Mouse (Mus musculus) MN1 (cell line): ENCODE results near the gene Gnai2.

ENCODE experiments used
- DNase-seq: peaks from one replicate; pipeline ENCODE4 v3.0.0-alpha.2; 2016; ENCODE audit warnings: low spot score

Gnai2 gene

GRCm38 (mm10) chr9:107631311-107631826 is 3.8 kb downstream of the Gnai2 start:
- no peak for DNase-seq

GRCm38 (mm10) chr9:107630576-107630975 is 4.6 kb downstream of the Gnai2 start:
- DNase-seq = peak; percentile 57

DNA sequence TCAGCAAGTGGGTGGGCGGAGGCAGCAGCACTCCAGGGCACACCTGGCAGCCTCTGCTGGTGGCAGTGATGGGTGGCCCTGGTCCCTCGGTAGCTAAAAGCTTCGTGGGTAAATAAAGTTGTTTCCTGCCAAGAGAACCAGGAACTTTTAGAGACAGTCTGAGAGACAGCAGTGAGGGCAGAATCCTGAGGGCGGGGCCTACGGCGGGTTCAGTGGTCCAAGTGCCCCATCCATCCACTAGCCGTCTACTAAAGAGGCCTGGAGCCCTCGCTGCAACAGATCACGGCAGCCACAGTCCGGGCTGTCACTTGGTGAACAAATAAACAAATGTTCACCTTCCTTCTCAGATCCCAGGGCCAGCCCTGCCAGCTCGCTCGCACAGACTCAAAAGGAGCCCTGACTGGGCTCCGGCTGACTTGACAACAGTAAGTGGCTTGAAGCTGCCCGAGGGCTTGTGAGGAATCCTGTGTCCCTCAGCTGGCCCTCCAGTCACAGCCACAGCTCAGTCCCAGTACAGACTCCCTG is 5.2 kb downstream of the Gnai2 start:
- peak; percentile 37 for DNase-seq

DNA sequence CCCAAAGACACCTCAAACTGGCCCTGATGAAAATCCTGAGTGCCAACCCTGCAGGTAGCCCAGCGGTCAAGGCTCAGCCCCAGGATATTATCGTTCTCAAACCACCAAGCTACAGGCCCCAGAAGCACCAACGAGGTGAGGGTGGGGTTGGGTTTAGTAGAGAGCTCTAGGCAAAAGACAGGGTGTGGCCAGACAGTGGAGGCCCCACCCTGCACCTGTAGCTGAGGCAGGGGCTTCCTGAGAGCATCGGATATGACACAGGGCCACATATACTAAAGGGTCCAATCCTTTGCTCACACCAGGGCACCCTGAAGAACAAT is 5.8 kb downstream of the Gnai2 start:
- DNase-seq = no peak

- no peak for DNase-seq
Observed at GRCm38 (mm10) chr9:107628721-107629410, 6.3 kb downstream of the Gnai2 start.

DNA sequence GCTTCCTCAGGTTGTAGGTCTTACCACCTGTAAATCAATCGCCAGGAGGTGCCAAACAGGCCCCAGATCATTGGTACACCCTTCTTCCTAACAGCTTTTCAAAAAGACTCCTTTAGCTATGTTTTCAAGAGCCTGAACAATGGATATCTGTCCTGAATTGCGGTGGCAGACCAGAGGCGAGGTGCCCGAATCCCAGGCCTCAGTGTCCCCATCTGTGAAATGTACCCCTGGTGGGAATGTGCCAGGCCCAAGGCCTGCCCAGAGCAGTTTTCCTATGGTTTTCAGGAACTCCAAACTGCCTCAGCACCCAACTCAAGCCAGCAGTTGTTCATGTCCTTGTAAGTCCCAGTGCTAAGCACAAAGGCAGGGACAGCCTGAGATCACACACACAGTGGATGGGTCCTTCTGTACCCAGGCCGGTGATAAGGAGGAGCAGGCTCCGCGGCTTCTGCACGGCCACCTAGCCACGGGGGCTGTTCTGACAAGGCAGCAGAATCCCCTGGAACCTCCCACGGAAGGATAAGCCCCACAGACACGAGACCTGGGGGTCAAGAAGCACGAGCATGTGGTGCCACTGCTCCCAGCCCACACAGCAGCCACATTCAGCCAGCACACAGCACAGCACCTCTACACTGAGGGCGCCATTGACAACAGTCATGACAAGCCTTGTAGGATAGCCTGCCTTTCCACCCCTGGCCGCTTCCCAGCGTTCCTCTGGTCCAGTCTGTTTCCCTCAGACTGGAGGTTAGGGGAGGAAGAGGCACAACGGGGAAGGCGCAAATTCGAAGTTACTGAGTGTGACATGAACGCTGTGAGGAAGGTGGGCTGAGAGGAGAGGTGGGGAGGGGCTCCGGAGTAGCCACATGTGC is 7.5 kb downstream of the Gnai2 start:
- no peak for DNase-seq

DNA sequence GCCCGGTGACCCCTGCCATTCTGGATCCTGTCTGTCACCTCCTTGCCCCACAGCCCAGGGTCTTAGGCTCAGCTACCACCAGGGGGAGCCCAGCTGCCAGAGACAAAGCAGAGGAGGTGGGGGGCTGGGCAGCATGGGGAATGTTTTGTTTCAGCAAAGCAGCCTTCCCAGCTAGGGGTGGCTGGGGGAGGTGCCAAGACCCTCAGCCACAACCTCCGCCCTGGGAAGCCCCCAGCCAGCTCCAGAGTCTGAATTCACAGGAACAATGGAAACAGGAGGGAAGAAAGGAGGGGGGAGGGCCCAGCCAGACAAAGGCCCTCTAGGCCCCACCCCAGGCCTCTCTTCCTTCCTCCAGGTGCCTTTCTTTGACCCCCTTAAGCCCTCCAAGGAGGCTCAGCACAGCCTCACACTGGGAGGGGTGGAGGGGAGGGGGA is 8.3 kb downstream of the Gnai2 start:
- peak; percentile 77 for DNase-seq

GRCm38 (mm10) chr9:107626158-107626843 is 8.9 kb downstream of the Gnai2 start:
- no peak for DNase-seq

- DNase-seq = no peak
Observed at GRCm38 (mm10) chr9:107625351-107626128, 9.6 kb downstream of the Gnai2 start.

GRCm38 (mm10) chr9:107624951-107625350 is 10.2 kb downstream of the Gnai2 start:
- DNase-seq = no peak

- no peak for DNase-seq
Observed at GRCm38 (mm10) chr9:107624539-107624938, 10.6 kb downstream of the Gnai2 start.

DNA sequence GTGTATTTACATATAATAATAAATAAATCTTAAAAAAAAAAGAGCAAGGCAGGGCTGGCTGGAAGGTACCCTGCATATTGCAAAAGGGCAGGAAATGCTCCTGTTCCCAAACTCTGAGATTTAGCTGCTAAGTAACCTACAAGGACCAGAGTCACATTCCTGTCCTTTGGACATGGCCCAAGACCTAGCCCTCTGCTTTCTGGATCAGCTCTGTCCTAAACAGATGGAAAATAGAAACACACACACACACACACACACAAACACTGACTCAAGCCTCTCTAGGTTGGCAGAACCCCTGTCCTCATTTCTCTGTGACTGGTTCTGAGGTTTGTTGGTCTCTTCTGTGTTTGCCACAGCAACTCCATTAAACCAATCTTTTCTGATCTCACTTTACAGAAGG is 14.2 kb downstream of the Gnai2 start:
- DNase-seq = no peak

DNA sequence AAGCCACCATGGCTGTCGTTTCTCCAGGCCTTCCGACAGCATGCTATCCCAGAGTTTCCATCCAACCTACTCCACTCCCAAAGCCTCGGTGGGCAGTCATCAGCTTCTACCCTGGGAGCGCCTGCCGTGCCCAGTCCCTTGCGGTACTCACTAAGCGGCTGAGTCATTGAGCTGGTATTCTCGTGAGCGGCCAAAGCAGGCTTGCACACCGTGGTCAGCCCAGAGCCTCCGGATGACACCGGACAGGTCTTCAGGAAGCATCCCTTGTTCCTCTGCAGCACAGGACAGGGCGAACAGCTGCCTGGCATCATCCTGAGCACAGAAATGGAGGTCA is 15.7 kb downstream of the Gnai2 start:
- DNase-seq = peak; percentile 72

DNA sequence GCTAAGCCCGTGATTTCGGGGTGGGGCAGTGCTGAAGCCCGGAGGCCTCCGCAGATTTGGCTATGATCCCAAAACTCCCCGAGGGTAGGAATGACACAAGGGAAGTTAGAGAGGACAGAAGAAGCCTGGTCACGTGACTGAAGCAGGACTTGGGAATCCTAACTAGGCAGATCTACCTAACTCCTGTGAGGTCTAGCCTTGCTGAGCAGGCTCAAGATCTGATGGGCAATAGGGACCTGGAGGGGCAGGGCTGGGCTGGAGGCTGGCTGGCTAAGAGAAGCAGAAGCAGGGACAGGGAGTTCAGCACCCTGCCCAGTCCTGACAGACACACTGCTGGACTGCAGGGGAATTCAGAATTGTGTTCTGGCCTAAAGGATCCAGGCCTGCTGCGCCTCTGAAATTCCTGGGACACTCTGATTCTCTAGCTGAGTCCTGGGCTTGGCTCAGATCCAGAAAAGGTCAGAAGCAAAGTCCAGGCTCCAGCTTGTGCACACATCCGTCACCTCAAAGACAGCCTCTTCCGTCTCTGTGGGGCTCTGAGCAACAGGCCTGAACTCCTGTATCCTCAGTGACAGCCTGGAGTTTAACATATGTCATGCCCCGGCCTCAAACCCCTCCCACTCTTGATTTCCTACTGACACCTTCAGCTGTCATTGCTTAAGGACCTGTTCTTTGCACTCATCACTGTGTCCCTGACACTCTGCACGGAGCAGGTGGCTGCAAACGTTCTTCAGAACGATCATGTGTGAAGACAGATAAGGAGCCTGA is 16.2 kb downstream of the Gnai2 start:
- peak; percentile 76 for DNase-seq

DNA sequence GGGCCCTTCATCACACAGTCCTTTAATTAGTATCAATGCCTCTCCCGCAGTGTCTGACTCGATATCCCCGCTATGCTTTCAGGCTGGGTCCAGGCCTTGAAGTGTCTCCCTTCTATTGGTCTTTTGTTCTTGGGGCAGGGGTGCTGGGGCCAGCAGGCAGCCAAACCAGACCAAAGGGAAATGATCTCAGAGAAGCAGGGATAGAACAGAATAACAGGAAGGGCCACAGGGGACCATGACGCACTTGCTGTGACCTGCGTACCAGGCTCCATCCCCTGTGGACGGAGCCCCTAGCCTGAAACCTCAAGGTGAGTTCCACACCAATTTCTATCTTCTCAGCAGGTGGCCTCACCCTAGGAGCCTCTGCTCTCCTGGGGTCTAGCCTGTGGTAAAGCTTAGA is 17.1 kb downstream of the Gnai2 start:
- DNase-seq = no peak

DNA sequence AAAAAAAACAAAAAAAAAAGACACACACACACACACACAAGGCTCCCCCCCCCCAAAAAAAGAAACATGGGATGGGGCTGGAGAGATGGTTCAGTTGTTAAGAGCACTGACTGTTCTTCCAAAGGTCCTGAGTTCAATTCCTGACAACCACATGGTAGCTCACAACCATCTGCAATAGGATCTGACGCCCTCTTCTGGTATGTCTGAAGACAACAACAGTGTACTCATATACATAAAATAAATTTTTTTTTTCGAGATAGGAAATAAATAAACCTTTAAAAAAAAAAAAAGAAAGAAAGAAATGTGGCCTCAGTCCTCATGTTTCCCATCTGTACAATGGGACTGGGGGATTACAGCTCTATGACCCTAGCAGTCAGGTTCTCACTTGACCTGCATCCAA is 17.7 kb downstream of the Gnai2 start:
- no peak for DNase-seq

- peak; percentile 52 for DNase-seq
Observed at GRCm38 (mm10) chr9:107615035-107615434, 20.1 kb downstream of the Gnai2 start.

DNA sequence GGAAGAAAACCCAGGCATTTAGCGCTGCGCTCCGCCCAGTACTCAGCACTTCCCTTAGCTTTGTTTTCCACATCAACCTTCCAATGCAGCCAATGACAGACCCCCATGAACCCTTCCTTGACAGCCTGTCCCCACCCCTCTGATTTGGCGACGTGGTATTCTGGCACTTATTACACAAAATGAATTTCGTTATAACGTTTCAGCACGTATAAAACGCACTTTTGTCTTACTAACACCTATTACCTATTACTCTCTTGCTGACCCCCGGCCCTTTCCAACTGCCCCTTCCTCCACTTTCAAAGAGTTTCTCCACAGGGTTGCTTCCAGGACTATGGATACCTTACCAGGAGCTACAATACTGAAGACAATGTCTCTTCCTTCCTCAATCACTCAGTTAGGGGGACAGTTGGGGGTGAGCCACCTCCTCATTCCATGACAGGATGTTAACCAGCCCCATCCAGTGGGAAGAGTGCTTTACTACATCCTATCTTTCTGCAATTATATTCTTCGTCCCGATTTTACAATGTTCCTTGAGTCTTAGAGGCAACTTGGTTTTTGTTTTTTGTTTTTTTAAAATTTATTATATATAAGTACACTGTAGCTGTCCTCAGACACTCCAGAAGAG is 22.1 kb downstream of the Gnai2 start:
- DNase-seq = no peak

- peak; percentile 97 for DNase-seq
Observed at GRCm38 (mm10) chr9:107612191-107612944, 22.8 kb downstream of the Gnai2 start.
